Mouse (Mus musculus) heart, adult 2 months (tissue): Measurements from ENCODE around the gene Gm28539. TPM values are rescaled to one million over a fixed set of nuclear protein-coding genes. Genes with fewer than 3 reads are reported as not detected.

Source experiments
- DNase-seq, 2 experiments: peaks; one replicate each; pipeline ENCODE4 v3.0.0; 2021
- H3K27ac ChIP-seq: fragments of 200-600 bp; 2 replicates; pipeline ENCODE4 v1.8.1; 2022
- H3K27me3 ChIP-seq: fragments of 200-500 bp; 2 replicates; pipeline ENCODE4 v1.6.1; 2012; ENCODE audit warnings: mild to moderate bottlenecking, low read length, inconsistent platforms, mixed read lengths; ENCODE audit not compliant: control insufficient read depth, insufficient read depth
- H3K36me3 ChIP-seq: fragments of 200-500 bp; 2 replicates; pipeline ENCODE4 v1.6.1; 2012; ENCODE audit warnings: low read length, inconsistent platforms; ENCODE audit not compliant: control insufficient read depth, insufficient read depth
- H3K4me1 ChIP-seq: fragments of 200-500 bp; 2 replicates; pipeline ENCODE4 v1.6.1; 2011; ENCODE audit warnings: low read length; ENCODE audit not compliant: control insufficient read depth, insufficient read depth
- H3K4me3 ChIP-seq: fragments of 200-600 bp; 2 replicates; pipeline ENCODE4 v1.8.1; 2022
- H3K79me2 ChIP-seq: fragments of 200-500 bp; replicated peaks from 2 replicates; pipeline ENCODE4 v1.6.1; 2012; ENCODE audit warnings: mild to moderate bottlenecking, inconsistent platforms, low read length, moderate library complexity, mixed read lengths; ENCODE audit not compliant: control insufficient read depth, insufficient read depth
- H3K9ac ChIP-seq: fragments of 200-500 bp; 2 replicates; pipeline ENCODE4 v1.6.1; 2012; ENCODE audit warnings: low read depth, mild to moderate bottlenecking, control low read depth, inconsistent platforms, low read length, mixed read lengths
- CTCF ChIP-seq: fragments of 200-600 bp; IDR thresholded peaks from 2 replicates; pipeline ENCODE4 v1.8.1; 2022; ENCODE audit warnings: antibody characterized with exemption, mild to moderate bottlenecking, moderate library complexity
- EP300 ChIP-seq: fragments of 200-500 bp; IDR thresholded peaks from 2 replicates; pipeline ENCODE4 v1.6.1; 2011; ENCODE audit warnings: low read depth, low read length, control low read depth; ENCODE audit not compliant: insufficient read depth
- POLR2A ChIP-seq: fragments of 200-500 bp; IDR thresholded peaks from 2 replicates; pipeline ENCODE4 v1.6.1; 2011; ENCODE audit warnings: mild to moderate bottlenecking, low read depth, low read length, control low read depth; ENCODE audit not compliant: insufficient read depth
- WGBS: fragments of 180-500 bp; shearing (Covaris S2); methylation state at CpG from one replicate; pipeline ENCODE4 v1.1.7; 2018; 5-methylcytosine and 5-hydroxymethylcytosine counted together
- intact Hi-C: fragments of 180-260 bp; cut with DNase I; formaldehyde crosslinking; loops from one replicate; pipeline ENCODE4 v1.15.1; 2025
- polyA plus RNA-seq: library from polyadenylated mRNA; depleted of rRNA; stranded (reverse); fragments of >200 nt; gene quantifications from 2 replicates; pipeline ENCODE4 v1.2.3, GENCODE M21; 2012
- total RNA-seq, 2 experiments: library from RNA; stranded (reverse); gene quantifications; 2 replicates each; pipeline ENCODE4 v1.2.3; 2021

Gene Gm28539
- total and polyA plus RNA-seq, 3 experiments: 1.3 TPM; not detected in 2

DNA sequence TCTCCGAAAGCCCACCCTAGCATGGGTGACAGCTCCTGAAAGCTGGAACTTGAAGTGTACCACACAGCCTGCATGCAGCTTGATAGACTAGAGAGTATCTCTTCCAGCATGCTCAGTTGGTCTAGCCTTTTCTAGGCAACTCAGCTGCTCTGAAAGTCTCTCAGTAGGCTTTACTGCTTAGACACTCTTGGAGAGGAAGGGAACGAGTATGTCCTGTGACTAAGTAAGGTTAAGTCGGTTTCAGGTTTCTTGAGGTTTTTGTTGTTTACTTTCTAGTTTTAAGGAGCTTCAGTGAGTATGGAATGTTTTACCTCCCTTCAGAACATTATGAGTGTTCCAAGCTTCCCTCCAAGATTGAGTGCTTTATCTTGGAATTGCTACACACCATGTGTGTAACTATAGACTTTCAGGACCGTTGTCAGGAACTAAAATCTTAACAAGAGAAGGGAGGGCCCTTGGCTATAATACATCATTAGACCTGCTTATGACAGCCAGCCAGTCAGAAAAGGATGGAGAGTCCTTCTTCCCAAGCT, 57.5 kb downstream of the Gm28539 start:
- Histone ChIP-seq H3K4me3 (no peak overlapping the region), H3K9ac (no peak overlapping the region), H3K27ac (no peak overlapping the region), H3K4me1 (peaks cover 4% of the 10 kb centered on the region; the same call in 1 of the 2 replicates), H3K79me2 (peaks cover 3% of the 10 kb centered on the region; the same call in 1 of the 2 replicates), H3K27me3 (no peaks in the 10 kb centered on the region), H3K36me3 (0 out of 2 replicates have a peak, but pooled peaks cover 1% of the 10 kb centered on the region)
- no peak for TF ChIP-seq POLR2A
- no peak for TF ChIP-seq EP300
- no peak for TF ChIP-seq CTCF
- no peak for DNase-seq
- intact Hi-C loops: no loop called here
- WGBS: 82% methylated on average over 4 of the region's 4 CpGs

DNA sequence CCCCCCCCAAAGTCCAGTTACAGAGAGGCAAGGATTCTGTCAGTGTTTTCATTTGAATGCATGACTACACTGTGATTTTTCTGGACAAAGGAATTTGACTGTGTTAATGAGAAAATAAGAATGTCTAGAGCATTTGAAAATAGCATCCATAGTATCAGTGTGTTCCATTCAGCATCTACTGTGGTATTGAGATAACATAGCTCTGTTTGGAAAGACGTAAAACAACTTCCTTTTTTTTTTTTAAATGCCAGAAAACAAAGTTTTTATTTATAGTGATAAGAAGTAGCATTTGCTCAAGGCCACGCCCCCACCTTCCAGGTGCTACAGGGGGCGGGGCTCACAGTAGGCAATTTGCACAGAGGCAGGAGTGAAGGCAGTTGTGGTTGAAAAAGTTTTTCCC, 58.9 kb downstream of the Gm28539 start:
- intact Hi-C loops: no loop called here
- 0 out of 2 replicates have a peak, but pooled peaks cover 1% of the 10 kb centered on the region for H3K36me3 ChIP-seq
- TF ChIP-seq EP300 (no peak), CTCF (no peak), POLR2A (no peak)
- no peak for DNase-seq
- H3K27me3 ChIP-seq: no peaks in the 10 kb centered on the region
- peaks cover 1% of the 10 kb centered on the region; the same call in 1 of the 2 replicates for H3K4me1 ChIP-seq
- no peak overlapping the region for H3K4me3 ChIP-seq
- no peak overlapping the region for H3K9ac ChIP-seq
- 77% methylated on average over 3 of the region's 3 CpGs for WGBS
- H3K79me2 ChIP-seq: peaks cover 3% of the 10 kb centered on the region; the same call in 1 of the 2 replicates
- H3K27ac ChIP-seq: no peak overlapping the region

- peak; percentile 45 to 52 for DNase-seq
- no peak overlapping the region for H3K4me3 ChIP-seq
- H3K27me3 ChIP-seq: no peaks in the 10 kb centered on the region
- 0 out of 2 replicates have a peak, but pooled peaks cover 1% of the 10 kb centered on the region for H3K36me3 ChIP-seq
- peaks cover 1% of the 10 kb centered on the region; the same call in 1 of the 2 replicates for H3K4me1 ChIP-seq
- intact Hi-C loops: no loop called here
- no peaks in the 10 kb centered on the region for H3K79me2 ChIP-seq
- H3K9ac ChIP-seq: no peak overlapping the region
- 32% methylated on average over 10 of the region's 10 CpGs for WGBS
- peak; percentile 65; the same call in 1 of the 2 replicates for TF ChIP-seq EP300
- TF ChIP-seq CTCF: no peak
- TF ChIP-seq POLR2A: no peak
- no peak overlapping the region for H3K27ac ChIP-seq
These were observed 60.0 kb downstream of the Gm28539 start for GRCm38 (mm10) chr16:18896429-18896828.

DNA sequence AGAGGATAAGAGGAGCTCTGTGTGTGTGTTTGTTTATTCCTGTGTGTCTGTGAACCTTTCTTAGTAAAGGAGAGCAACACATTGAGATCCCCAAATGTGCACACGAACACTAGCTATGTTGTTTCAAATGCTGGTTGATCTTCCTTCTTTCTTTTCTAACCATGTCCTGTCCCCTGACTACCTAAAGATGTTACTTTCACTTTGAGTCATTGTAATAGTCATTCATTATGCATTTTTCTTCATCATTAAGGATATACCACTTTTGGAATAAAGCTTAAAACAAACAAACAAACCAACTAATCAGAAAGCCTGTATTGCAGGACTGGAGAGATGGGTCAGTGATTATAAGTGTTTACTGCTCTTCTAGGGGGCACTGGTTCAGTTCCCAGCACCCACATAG, 69.3 kb downstream of the Gm28539 start:
- intact Hi-C loops: no loop called here
- Histone ChIP-seq H3K27me3 (no peaks in the 10 kb centered on the region), H3K36me3 (no peaks in the 10 kb centered on the region), H3K79me2 (no peaks in the 10 kb centered on the region), H3K4me1 (no peaks in the 10 kb centered on the region), H3K9ac (no peak overlapping the region), H3K27ac (no peak overlapping the region), H3K4me3 (no peak overlapping the region)
- TF ChIP-seq CTCF (no peak), POLR2A (no peak), EP300 (no peak)
- WGBS: 94% methylated on average over 1 of the region's 1 CpGs
- DNase-seq: no peak

DNA sequence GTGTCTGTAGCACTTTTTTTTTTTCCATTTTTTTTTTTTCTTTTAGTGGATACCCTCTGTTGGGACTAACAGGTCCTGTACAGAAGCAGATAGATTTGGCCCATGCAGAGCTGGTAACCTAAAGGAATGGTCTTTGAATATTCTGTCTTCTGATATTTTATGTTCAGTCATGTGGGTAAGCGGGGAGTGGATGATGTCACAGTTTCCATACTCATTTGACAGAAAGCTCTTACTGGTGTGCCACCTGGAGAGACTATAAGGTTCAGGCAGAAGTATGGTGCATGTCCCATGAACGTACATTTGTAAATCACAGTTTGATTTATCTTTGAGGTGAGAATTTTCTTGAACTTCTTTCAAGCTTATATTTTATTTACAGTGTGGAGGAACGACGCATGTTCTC, 79.7 kb downstream of the Gm28539 start:
- no peak for DNase-seq
- no peak overlapping the region for H3K27ac ChIP-seq
- TF ChIP-seq POLR2A (no peak), CTCF (no peak), EP300 (no peak)
- no peaks in the 10 kb centered on the region for H3K4me1 ChIP-seq
- 95% methylated on average over 4 of the region's 4 CpGs for WGBS
- H3K27me3 ChIP-seq: no peaks in the 10 kb centered on the region
- intact Hi-C loops: no loop called here
- H3K36me3 ChIP-seq: no peaks in the 10 kb centered on the region
- no peaks in the 10 kb centered on the region for H3K79me2 ChIP-seq
- H3K4me3 ChIP-seq: no peak overlapping the region
- H3K9ac ChIP-seq: no peak overlapping the region

DNA sequence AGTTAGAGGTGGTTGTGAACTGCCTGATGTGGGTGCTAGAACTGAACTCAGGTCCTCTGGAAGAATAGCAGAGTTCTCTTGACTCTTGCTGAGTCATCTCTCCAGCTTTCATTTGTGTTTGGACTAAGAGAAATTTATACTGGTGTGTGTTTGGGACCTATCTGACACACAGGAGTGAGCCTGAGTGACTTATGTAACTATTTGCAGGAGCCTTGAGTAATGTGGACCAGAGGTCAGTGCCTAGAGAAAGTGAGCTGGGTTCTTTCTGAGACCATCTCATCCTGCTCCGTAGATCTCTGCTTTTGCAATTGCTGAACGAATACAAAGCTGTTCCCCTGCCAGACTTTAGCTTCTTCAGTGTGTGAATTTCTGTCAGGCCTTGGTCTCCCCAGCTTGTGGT, 85.4 kb downstream of the Gm28539 start:
- no peaks in the 10 kb centered on the region for H3K27me3 ChIP-seq
- no peak overlapping the region for H3K9ac ChIP-seq
- no peak overlapping the region for H3K27ac ChIP-seq
- H3K79me2 ChIP-seq: no peaks in the 10 kb centered on the region
- peaks cover 2% of the 10 kb centered on the region for H3K36me3 ChIP-seq
- no peak overlapping the region for H3K4me3 ChIP-seq
- TF ChIP-seq EP300 (no peak), POLR2A (no peak), CTCF (no peak)
- 99% methylated on average over 2 of the region's 2 CpGs for WGBS
- intact Hi-C loops: no loop called here
- no peaks in the 10 kb centered on the region for H3K4me1 ChIP-seq
- DNase-seq: no peak

GRCm38 (mm10) chr16:18927963-18928362, 91.6 kb downstream of the Gm28539 start:
- Histone ChIP-seq H3K9ac (no peak overlapping the region), H3K27me3 (no peaks in the 10 kb centered on the region), H3K36me3 (peaks cover 2% of the 10 kb centered on the region; the same call in 1 of the 2 replicates), H3K79me2 (no peaks in the 10 kb centered on the region), H3K27ac (no peak overlapping the region), H3K4me3 (no peak overlapping the region), H3K4me1 (no peaks in the 10 kb centered on the region)
- WGBS: 97% methylated on average over 1 of the region's 1 CpGs
- TF ChIP-seq EP300 (no peak), POLR2A (no peak), CTCF (no peak)
- intact Hi-C loops: no loop called here
- DNase-seq: no peak
